Mouse (Mus musculus): Measurements from ENCODE around the gene Fam107b. TPM values are rescaled to one million over a fixed set of nuclear protein-coding genes. Genes with fewer than 3 reads are reported as not detected.

The Fam107b gene
- total RNA-seq, 2 experiments from 2014 or later = 416 to 801 TPM

- ATAC-seq (replicated peaks; ENCODE audit: poor library complexity, severe bottlenecking) = peak; percentile 20; the same call in 1 of the 2 replicates
Measured at GRCm38 (mm10) chr2:3731316-3732015, 161.2 kb downstream of the Fam107b start.

DNA sequence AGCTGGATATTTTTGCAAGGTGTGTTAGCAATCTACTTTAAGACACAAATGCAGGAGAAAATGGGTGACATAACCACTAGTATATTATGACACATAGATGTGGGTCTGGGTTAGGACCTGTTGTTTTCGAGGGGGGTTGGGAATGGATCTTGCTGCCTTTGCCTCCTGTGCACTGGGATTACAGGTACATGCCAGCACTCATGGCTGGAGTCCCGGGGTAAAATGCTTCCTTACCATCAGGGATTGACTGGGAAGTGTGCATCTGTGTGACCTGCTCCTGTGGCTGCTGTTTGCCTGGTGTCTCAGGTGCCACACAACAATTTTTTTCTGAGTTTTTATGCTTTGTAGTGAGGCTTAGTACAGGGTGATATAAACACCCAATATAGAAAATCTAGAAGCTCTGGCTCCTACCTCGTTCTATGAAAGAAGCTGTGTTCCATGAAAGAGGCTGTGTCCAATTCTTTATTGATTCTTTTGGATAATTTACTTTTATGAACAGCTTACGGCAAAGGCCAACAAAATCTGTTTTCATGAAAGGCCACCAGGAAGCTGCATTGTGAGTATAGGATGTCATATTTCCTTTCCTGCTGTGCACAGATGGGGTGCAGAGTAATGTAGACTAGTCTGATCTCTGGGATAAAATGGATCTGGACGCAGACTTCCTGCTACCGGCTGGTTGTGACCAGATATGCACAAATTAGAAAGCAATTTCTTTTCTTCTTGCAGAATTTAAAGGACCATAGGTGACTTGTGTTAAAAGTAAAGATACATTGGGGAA, 167.8 kb downstream of the Fam107b start:
- no peak for ATAC-seq (replicated peaks; ENCODE audit: poor library complexity, severe bottlenecking)

DNA sequence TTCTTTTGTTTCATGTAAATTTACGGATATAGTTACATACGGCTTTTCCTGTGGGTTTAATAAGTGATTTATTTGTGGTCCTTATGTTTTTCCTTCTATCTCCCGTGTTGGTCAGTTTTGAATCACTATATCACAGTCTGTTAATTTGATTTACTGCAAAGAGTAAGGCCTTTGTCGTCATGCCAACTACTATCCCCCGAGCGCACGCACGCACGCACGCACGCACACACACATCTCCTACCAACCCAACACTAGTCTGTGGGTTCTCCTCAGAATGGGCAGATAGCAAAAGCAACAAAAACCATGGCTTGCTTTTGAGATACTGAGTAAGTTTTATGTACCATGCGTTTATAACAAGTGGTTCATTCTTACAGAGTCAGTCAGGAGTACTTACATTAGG, 168.4 kb downstream of the Fam107b start:
- ATAC-seq (replicated peaks; ENCODE audit: poor library complexity, severe bottlenecking) = no peak

- ATAC-seq (replicated peaks; ENCODE audit: poor library complexity, severe bottlenecking) = no peak
Measured at GRCm38 (mm10) chr2:3739351-3739961, 169.2 kb downstream of the Fam107b start.

DNA sequence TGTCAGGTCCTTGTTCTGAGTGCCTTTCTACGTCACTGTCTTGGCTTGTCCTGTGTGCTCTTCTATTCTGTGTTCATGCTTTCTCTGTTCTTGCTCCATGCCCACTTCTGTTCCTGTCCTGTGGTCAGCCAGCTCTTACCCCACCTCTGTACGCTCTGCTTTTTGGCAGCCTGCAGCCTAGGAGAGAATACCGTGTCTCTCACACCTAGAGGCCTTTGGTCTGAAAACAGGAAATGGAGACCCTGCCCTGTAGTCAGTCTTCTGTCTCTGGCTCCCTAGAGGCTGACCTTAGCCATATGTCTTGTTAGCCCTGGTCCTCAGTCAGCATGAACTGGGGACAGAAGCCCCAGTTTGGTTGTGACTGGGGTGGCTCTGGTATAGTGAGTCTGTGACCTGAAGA, 170.0 kb downstream of the Fam107b start:
- peak; percentile 84 for ATAC-seq (replicated peaks; ENCODE audit: poor library complexity, severe bottlenecking)

GRCm38 (mm10) chr2:3740670-3741069, 170.4 kb downstream of the Fam107b start:
- ATAC-seq (replicated peaks; ENCODE audit: poor library complexity, severe bottlenecking) = no peak

DNA sequence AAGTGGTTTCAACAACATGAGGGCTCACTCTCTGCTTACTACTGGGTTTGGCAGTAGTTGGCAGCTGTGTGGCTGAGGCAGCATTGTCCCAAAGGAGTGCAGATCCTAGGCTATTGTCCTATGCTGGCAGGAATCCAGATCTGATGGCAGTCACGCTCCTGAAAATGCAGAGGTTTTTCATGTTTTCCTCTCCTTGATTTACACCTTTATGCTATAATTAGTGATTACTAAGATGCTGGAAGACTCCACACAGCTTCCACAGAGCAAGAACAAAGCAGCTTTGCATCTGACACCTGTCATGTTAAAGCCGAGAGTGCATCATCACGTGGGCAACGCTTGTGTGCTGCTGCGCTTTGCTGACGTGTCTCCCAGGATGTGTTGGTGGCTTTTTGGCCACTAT, 172.2 kb downstream of the Fam107b start:
- no peak for ATAC-seq (replicated peaks; ENCODE audit: poor library complexity, severe bottlenecking)

- ATAC-seq (replicated peaks; ENCODE audit: poor library complexity, severe bottlenecking) = no peak
Measured at GRCm38 (mm10) chr2:3745041-3745440, 174.8 kb downstream of the Fam107b start.

DNA sequence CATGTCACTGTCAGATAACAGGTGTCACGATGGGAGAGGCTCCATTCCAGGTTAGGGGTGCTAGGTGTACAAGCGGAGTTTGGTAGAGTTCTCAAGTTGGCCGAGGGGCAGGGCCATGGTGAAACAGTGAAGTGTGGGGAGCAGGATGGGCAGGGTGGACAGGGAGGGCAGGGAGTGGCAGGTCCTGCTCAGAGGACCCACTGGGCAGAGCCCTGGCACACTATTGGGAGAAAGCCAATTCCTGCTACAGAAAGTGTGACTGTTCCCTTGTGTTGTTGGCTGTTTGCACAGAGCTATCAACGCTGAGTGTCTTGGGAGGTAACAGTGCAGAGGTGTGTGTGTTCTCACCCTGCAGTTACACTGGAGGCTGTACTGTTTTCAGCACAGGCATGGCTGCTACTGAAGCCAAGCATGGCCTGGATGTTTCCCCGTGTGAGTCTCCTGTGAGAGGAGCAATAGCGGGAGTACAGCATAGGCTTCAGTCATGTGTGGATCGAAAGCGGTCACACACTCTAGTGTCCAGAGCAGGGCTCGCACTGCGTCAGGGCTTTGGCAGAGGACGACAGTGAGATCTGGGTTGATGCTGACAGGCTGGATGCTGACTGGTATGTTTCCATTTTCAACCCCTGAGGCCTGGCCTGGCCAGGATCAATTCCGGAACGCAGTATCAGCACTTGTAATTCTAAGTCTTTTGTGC, 175.8 kb downstream of the Fam107b start:
- ATAC-seq (replicated peaks; ENCODE audit: poor library complexity, severe bottlenecking) = peak; percentile 6; the same call in 1 of the 2 replicates

- ATAC-seq (replicated peaks; ENCODE audit: poor library complexity, severe bottlenecking) = no peak
Measured at GRCm38 (mm10) chr2:3748714-3749503, 178.6 kb downstream of the Fam107b start.

GRCm38 (mm10) chr2:3749504-3750024, 179.3 kb downstream of the Fam107b start:
- no peak for ATAC-seq (replicated peaks; ENCODE audit: poor library complexity, severe bottlenecking)

DNA sequence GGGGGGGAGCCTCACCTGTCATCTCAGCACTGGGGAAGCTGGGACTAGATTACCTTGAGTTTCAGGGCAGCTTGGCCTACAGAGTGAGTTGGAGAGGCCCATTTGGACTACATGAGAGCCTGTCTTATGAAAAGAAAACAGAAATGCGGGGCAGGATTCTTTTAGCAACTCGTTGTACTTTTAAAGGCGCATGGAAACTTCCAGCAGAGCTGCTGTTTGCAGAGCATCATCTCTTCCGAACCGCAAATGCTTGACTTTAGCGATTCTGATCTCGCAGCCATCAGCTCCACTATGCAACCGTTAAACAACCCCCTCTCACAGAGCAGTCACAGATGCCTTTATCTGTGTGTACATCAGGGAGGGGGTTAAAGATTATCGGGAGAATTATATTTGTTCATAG, 179.8 kb downstream of the Fam107b start:
- ATAC-seq (replicated peaks; ENCODE audit: poor library complexity, severe bottlenecking) = no peak

GRCm38 (mm10) chr2:3752365-3752764, 182.1 kb downstream of the Fam107b start:
- peak; percentile 54 for ATAC-seq (replicated peaks; ENCODE audit: poor library complexity, severe bottlenecking)

DNA sequence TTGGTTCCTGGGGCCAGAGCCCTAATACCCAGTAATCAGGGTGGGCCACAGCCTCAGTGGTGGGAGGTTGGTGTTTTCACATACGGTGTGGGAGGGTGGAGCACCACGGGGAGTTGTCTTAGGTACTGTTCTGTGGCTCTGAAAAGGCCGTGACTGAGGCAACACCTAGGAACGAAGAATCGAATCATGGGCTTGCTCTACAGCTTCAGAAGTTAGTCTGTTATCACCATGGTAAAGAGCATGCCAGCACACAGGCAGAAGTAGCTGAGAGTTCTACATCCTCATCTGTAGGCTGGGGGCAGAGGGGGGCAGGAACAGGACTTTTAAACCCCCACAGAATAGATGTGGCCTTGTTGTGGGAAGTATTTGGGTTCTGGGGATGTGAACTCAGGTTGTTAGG, 182.6 kb downstream of the Fam107b start:
- peak; percentile 6; the same call in 1 of the 2 replicates for ATAC-seq (replicated peaks; ENCODE audit: poor library complexity, severe bottlenecking)

DNA sequence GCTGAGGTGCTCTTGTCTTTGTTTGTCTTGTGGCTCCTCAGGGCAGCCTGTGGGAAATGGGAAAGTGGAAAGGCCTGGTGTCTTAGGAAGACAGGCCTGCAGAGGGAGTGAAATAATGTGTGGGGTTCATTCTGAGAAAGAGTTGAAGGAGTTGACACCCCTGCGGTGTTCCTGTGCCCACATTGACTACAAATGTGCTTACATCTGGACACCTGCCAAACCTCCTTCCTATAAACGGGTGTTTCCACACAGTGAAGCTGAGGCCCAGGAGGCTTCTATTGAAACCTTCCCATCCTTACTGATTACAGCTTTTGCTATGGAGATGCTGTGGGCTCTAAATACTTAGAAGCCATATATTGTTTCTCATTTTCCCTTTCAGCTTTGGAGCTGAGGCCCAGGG, 183.5 kb downstream of the Fam107b start:
- peak; percentile 53 for ATAC-seq (replicated peaks; ENCODE audit: poor library complexity, severe bottlenecking)

GRCm38 (mm10) chr2:3755936-3756335, 185.6 kb downstream of the Fam107b start:
- ATAC-seq (replicated peaks; ENCODE audit: poor library complexity, severe bottlenecking) = no peak

DNA sequence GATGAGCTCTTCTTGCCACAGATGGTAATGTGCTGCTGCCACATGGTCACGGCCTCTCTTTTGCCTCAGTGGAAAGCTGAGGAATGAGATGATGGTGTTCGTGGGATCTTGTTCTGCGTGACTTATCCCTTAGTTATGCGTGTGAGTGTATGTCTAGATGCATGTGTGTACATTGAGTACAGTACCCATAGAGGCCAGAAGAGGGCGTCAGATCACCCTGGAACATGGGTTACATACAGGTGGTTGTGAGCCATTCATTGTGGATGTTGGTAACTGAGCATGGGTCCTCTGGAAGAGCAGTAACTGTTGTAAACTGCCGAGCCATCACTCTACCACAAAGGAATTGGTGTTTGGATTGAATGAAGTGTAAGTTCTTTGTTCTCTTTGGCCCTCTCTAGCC, 188.1 kb downstream of the Fam107b start:
- no peak for ATAC-seq (replicated peaks; ENCODE audit: poor library complexity, severe bottlenecking)

DNA sequence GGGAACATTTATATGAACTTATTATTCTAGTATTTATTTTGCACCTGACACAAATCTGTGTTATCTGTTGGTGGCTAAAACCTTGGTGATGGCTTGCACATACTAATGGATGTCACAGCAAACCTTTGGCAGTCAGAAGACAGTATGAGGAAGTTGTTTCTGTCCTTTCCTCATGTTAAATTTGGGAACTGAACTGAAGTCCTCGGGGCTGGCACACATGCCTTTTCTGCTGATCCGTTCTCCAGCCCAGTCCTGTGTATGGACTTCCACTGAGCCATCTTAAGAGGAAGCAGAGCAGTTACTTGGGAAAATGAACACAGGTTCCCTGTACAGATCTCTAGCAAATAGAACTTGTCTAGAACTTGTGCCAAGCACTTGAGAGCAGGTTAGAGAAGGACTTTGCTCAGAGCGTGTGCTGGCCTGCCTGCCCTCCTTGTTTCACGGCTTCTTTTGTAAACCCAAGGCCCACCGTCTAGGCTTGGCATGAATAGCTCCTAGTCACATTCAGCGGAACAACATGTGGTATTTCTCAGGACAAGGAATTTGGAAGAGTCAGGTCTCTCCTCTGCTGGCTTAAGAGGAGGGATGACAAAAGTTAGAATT, 190.0 kb downstream of the Fam107b start:
- peak; percentile 58 for ATAC-seq (replicated peaks; ENCODE audit: poor library complexity, severe bottlenecking)

DNA sequence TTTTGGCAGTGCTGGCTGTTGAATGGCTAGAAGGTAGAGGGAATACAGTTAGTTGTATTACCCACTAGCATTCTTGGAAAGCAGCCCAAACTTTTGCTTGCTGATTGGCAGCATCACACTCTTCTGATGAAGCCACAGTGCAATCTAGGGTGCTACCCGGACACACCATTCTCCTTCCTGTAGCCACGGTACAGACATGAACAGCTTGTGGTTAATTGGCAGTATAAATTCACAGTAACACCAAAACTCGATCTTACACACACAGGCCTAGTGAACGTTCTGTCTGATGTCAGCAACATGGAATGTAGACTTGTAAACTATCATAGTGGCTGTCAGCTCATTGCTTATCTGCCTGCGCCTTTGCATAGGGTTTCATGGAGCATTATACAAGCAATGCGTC, 193.8 kb downstream of the Fam107b start:
- no peak for ATAC-seq (replicated peaks; ENCODE audit: poor library complexity, severe bottlenecking)

All from granulocyte monocyte progenitor cell, adult 5-6 weeks (primary cell).